Comparison of ENCODE assay signal across 15 mouse cellular contexts in genomic region chr14:92593724-92594123, GRCm38 (mm10).
"Had no signal": no experiment of that assay in that cellular context is flagged by ENCODE, and none has a peak within 500 bp of the region (broad histone marks: within the 10 kb centered on the region; RNA-seq: fewer than 3 reads in every experiment).

No protein-coding gene starts in this region.

- H3K36me3 ChIP-seq: neural tube, embryonic 13.5 days; stomach, embryonic 15.5 days had no signal

- H3K9me3 ChIP-seq: neural tube, embryonic 13.5 days; stomach, embryonic 15.5 days had no signal

- H3K27me3 ChIP-seq: neural tube, embryonic 13.5 days; stomach, embryonic 15.5 days had no signal

- H3K4me1 ChIP-seq: neural tube, embryonic 13.5 days; stomach, embryonic 15.5 days had no signal

- H3K4me3 ChIP-seq: neural tube, embryonic 13.5 days; stomach, embryonic 15.5 days had no signal

- H3K9ac ChIP-seq: neural tube, embryonic 13.5 days; stomach, embryonic 15.5 days had no signal

- H3K27ac ChIP-seq: neural tube, embryonic 13.5 days; stomach, embryonic 15.5 days; stomach, postnatal 0 days had no signal

- H3K4me2 ChIP-seq: neural tube, embryonic 13.5 days; stomach, embryonic 15.5 days had no signal

- DNase-seq: retina, postnatal 1 day; right cerebral cortex, adult 18-20 months; right cerebral cortex, postnatal 14 days; right cerebral cortex, postnatal 25 days; right cerebral cortex, postnatal 4 days; spleen, adult 18-20 months; thymus, adult 18-20 months; thymus, adult 2 months; thymus, postnatal 14 days; thymus, postnatal 25 days; thymus, postnatal 36 days; thymus, postnatal 4 days had no signal
